Mouse (Mus musculus): Measurements from ENCODE around the gene Erc2. TPM values are rescaled to one million over a fixed set of nuclear protein-coding genes. Genes with fewer than 3 reads are reported as not detected.

Erc2 gene
- polyA plus RNA-seq (2014; fragmentation: Illumina TruSeq; extraction: RNeasy Lipid Tissue Mini Kit (QIAGEN cat#74804)), result 1.4 TPM

DNA sequence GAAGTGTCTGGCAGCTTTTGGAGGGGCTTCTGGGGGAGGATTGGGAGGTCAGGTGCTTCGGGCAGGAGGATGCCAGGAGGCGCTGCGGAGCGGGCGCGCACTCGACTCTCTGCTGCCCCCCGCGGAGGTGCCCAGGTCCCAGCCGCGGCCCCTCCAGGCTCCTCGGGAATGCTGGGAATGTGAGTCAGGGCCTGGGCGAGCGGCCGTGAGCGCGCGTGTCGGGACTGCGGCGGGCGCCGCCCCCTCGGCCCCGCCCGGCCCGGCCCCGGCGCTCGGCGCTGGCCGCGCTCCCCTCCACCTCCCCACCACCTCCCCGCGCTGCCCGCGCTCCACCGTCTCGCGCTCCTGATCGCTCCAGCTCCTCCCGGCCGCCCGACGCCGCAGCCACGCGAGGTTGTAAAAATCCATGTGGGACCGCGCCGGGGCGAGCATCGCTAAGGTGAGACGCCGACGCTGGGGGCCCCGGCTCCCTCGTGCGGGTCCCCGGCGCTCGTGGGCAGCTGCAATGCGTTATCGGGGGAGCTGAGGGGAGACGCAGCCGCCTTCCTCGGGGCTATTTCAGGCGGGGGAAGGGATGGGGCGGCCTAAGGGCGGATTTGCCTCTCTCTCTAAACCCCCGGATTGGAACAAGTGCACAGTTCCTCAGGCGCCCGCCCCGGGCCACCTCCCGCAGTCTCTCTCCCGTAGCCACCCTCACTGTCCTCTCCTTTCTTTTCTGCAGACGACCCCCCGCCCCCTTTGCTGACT is at the start of gene Erc2:
Gene Erc2 (plus strand): TSS at position 253 of the 747 bp plus-strand sequence.

GRCm38 (mm10) chr14:28504101-28505050 is 882.1 kb downstream of the Erc2 start, which contains the start of gene Wnt5a:
TSS of gene Wnt5a (plus strand) at chr14:28504750.

Other genes with a start within 250 kb of the Erc2 start
- 74.9 TPM for gene Fam208a, start 193.6 kb upstream of the Erc2 start, polyA plus RNA-seq (2014; fragmentation: Illumina TruSeq; extraction: RNeasy Lipid Tissue Mini Kit (QIAGEN cat#74804))
- gene Ccdc66, start 114.0 kb upstream of the Erc2 start, polyA plus RNA-seq (2014; fragmentation: Illumina TruSeq; extraction: RNeasy Lipid Tissue Mini Kit (QIAGEN cat#74804)), result 35.5 TPM